Mouse (Mus musculus) ES-Bruce4 (cell line): Measurements from ENCODE around the gene Adsl.

Experiments
- CTCF ChIP-seq: IDR thresholded peaks from one replicate; pipeline ENCODE4 v1.8.1; 2011; ENCODE audit warnings: low read depth, low read length
- POLR2A ChIP-seq: IDR thresholded peaks from one replicate; pipeline ENCODE4 v1.8.1; 2011; ENCODE audit warnings: low read length; ENCODE audit not compliant: insufficient read depth

GRCm38 (mm10) chr15:81016488-81016887, 68.2 kb downstream of the Adsl start:
- TF ChIP-seq POLR2A: no peak
- TF ChIP-seq CTCF: no peak
